Mouse (Mus musculus): Measurements from ENCODE around the gene Kcnmb3. TPM values are rescaled to one million over a fixed set of nuclear protein-coding genes. Genes with fewer than 3 reads are reported as not detected.
"Not testable (repeated sequence)": the region's sequence is repeated elsewhere in the genome, so short reads cannot be mapped to it uniquely, and the experiment has no call there.

Gene Kcnmb3
- polyA plus RNA-seq, 1 experiment from 2014 or later, result 0.16 TPM

- no peak for ATAC-seq
- H3K9me3 ChIP-seq (ENCODE audit: control insufficient read depth, low read length), result no peaks in the 10 kb centered on the region
- H3K27ac ChIP-seq (ENCODE audit: low read length), result no peak overlapping the region
- H3K27me3 ChIP-seq (replicated peaks; ENCODE audit: control insufficient read depth, insufficient read depth, low read length), result no peaks in the 10 kb centered on the region
- H3K4me1 ChIP-seq (replicated peaks; ENCODE audit: control insufficient read depth, insufficient read depth, low read length), result no peaks in the 10 kb centered on the region
- H3K4me2 ChIP-seq (ENCODE audit: low read length), result no peak overlapping the region
- no peak overlapping the region for H3K9ac ChIP-seq (replicated peaks; ENCODE audit: low read depth, low read length)
- no peak overlapping the region for H3K4me3 ChIP-seq (replicated peaks; ENCODE audit: low read length)
- peaks cover 43% of the 10 kb centered on the region for H3K36me3 ChIP-seq (ENCODE audit: control insufficient read depth, insufficient read depth)
Measured at GRCm38 (mm10) chr3:32441710-32442109, 50.3 kb downstream of the Kcnmb3 start.

DNA sequence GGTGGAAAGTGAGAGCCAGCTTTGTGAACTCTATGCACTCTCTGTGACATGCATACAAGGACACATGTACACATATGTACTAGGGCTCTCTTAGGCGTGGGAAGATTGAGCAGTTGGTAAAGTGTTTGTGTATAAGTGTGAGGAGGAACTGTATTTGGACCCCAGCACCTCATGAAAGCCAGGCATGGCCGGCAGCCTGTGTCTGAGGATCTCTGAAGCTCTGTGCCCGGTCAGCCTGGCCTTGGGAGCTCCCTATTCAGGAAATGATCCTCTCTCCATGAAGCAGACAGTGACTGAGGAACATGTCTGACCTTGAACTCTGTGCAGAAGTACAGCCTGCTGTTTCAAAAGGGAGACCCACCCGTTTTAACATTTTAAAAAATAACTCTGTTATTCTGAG lies 53.3 kb downstream of the Kcnmb3 start:
- 89% methylated on average over 4 of the region's 4 CpGs for WGBS
- Histone ChIP-seq H3K4me2 (ENCODE audit: low read length) (no peak overlapping the region), H3K9me3 (ENCODE audit: control insufficient read depth, low read length) (no peaks in the 10 kb centered on the region), H3K36me3 (ENCODE audit: control insufficient read depth, insufficient read depth) (peaks cover 36% of the 10 kb centered on the region), H3K9ac (replicated peaks; ENCODE audit: low read depth, low read length) (no peak overlapping the region), H3K4me3 (replicated peaks; ENCODE audit: low read length) (no peak overlapping the region), H3K27me3 (replicated peaks; ENCODE audit: control insufficient read depth, insufficient read depth, low read length) (no peaks in the 10 kb centered on the region), H3K27ac (ENCODE audit: low read length) (no peak overlapping the region), H3K4me1 (replicated peaks; ENCODE audit: control insufficient read depth, insufficient read depth, low read length) (no peaks in the 10 kb centered on the region)
- ATAC-seq, result no peak

DNA sequence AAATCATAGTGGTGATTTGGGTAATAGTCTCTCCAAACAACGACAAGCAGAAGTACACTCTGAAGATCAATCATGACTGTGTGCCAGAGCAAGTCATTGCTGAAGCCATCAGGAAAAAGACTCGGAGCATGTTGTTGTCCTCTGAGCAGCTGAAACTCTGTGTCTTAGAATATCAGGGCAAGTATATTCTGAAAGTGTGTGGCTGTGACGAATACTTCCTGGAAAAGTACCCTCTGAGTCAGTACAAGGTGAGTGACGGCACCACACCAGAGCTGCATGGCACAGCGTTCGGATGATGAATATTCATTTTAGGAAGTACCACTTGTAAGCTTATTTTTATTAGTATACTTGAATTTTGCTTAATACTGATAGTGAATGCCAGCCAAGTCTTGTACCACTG lies 54.2 kb downstream of the Kcnmb3 start:
- no peaks in the 10 kb centered on the region for H3K4me1 ChIP-seq (replicated peaks; ENCODE audit: control insufficient read depth, insufficient read depth, low read length)
- no peak overlapping the region for H3K27ac ChIP-seq (ENCODE audit: low read length)
- H3K9ac ChIP-seq (replicated peaks; ENCODE audit: low read depth, low read length), result no peak overlapping the region
- no peak overlapping the region for H3K4me3 ChIP-seq (replicated peaks; ENCODE audit: low read length)
- H3K27me3 ChIP-seq (replicated peaks; ENCODE audit: control insufficient read depth, insufficient read depth, low read length), result no peaks in the 10 kb centered on the region
- WGBS, result 94% methylated on average over 6 of the region's 6 CpGs
- H3K36me3 ChIP-seq (ENCODE audit: control insufficient read depth, insufficient read depth), result peaks cover 35% of the 10 kb centered on the region
- no peak for ATAC-seq
- H3K9me3 ChIP-seq (ENCODE audit: control insufficient read depth, low read length), result no peaks in the 10 kb centered on the region
- no peak overlapping the region for H3K4me2 ChIP-seq (ENCODE audit: low read length)

DNA sequence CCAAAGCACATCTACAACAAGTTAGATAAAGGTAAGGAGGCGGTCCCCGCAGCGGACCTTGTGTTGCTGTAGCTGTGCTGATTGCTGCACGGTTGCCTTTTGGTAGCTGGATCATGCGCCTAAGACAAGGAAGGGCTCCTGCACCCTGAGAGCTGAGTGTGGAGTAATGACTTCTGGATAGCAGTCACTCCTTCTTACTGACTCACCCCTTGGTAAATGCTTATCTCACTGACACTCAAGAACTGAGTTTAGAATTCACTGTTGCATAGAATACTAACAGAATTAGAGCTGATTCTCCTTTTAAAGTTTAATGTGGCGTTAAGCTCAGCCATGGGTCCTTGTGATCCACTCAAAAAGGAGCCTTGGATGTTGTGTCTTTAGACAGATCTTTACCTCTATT lies 54.7 kb downstream of the Kcnmb3 start:
- no peaks in the 10 kb centered on the region for H3K27me3 ChIP-seq (replicated peaks; ENCODE audit: control insufficient read depth, insufficient read depth, low read length)
- no peak overlapping the region for H3K4me2 ChIP-seq (ENCODE audit: low read length)
- no peak overlapping the region for H3K27ac ChIP-seq (ENCODE audit: low read length)
- peaks cover 33% of the 10 kb centered on the region for H3K36me3 ChIP-seq (ENCODE audit: control insufficient read depth, insufficient read depth)
- no peak for ATAC-seq
- no peaks in the 10 kb centered on the region for H3K4me1 ChIP-seq (replicated peaks; ENCODE audit: control insufficient read depth, insufficient read depth, low read length)
- no peak overlapping the region for H3K4me3 ChIP-seq (replicated peaks; ENCODE audit: low read length)
- no peak overlapping the region for H3K9ac ChIP-seq (replicated peaks; ENCODE audit: low read depth, low read length)
- 94% methylated on average over 6 of the region's 6 CpGs for WGBS
- H3K9me3 ChIP-seq (ENCODE audit: control insufficient read depth, low read length), result no peaks in the 10 kb centered on the region

- Histone ChIP-seq H3K27ac (ENCODE audit: low read length) (no peak overlapping the region), H3K9ac (replicated peaks; ENCODE audit: low read depth, low read length) (no peak overlapping the region), H3K4me1 (replicated peaks; ENCODE audit: control insufficient read depth, insufficient read depth, low read length) (no peaks in the 10 kb centered on the region), H3K9me3 (ENCODE audit: control insufficient read depth, low read length) (no peaks in the 10 kb centered on the region), H3K27me3 (replicated peaks; ENCODE audit: control insufficient read depth, insufficient read depth, low read length) (no peaks in the 10 kb centered on the region), H3K4me3 (replicated peaks; ENCODE audit: low read length) (no peak overlapping the region), H3K4me2 (ENCODE audit: low read length) (no peak overlapping the region), H3K36me3 (ENCODE audit: control insufficient read depth, insufficient read depth) (peaks cover 26% of the 10 kb centered on the region)
- ATAC-seq, result no peak
- WGBS, result 92% methylated on average over 11 of the region's 11 CpGs
Measured at GRCm38 (mm10) chr3:32436101-32436500, 55.9 kb downstream of the Kcnmb3 start.

DNA sequence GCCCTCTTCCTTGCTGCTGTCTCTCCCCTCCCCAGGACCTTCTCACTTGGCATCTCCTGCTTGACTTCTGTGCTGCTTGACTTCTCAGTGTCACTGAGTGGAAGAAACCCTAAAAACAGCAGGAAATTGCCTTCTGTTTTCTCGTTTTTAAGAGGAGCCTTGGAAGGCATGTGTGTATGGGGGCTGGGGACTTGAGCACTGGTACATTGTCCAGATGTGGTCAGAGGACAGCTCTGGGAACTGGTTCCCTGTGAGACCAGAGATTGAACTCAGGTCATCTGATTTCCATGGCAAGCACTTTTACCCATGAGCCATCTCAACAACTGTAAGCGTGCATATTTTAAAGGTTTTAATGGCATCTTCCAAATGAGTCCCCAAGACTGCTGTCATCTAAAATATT lies 58.0 kb downstream of the Kcnmb3 start:
- Histone ChIP-seq H3K36me3 (ENCODE audit: control insufficient read depth, insufficient read depth) (peaks cover 15% of the 10 kb centered on the region), H3K27me3 (replicated peaks; ENCODE audit: control insufficient read depth, insufficient read depth, low read length) (no peaks in the 10 kb centered on the region), H3K9me3 (ENCODE audit: control insufficient read depth, low read length) (no peaks in the 10 kb centered on the region), H3K27ac (ENCODE audit: low read length) (no peak overlapping the region), H3K4me3 (replicated peaks; ENCODE audit: low read length) (no peak overlapping the region), H3K9ac (replicated peaks; ENCODE audit: low read depth, low read length) (no peak overlapping the region), H3K4me1 (replicated peaks; ENCODE audit: control insufficient read depth, insufficient read depth, low read length) (no peaks in the 10 kb centered on the region), H3K4me2 (ENCODE audit: low read length) (no peak overlapping the region)
- ATAC-seq, result no peak
- WGBS, result 85% methylated on average over 2 of the region's 2 CpGs

- Histone ChIP-seq H3K9me3 (ENCODE audit: control insufficient read depth, low read length) (no peaks in the 10 kb centered on the region), H3K27ac (ENCODE audit: low read length) (no peak overlapping the region), H3K27me3 (replicated peaks; ENCODE audit: control insufficient read depth, insufficient read depth, low read length) (no peaks in the 10 kb centered on the region), H3K36me3 (ENCODE audit: control insufficient read depth, insufficient read depth) (no peaks in the 10 kb centered on the region), H3K4me3 (replicated peaks; ENCODE audit: low read length) (no peak overlapping the region), H3K4me1 (replicated peaks; ENCODE audit: control insufficient read depth, insufficient read depth, low read length) (no peaks in the 10 kb centered on the region), H3K4me2 (ENCODE audit: low read length) (no peak overlapping the region), H3K9ac (replicated peaks; ENCODE audit: low read depth, low read length) (no peak overlapping the region)
- no peak; the same call in 1 of the 2 replicates for ATAC-seq
- 40% methylated on average over 2 of the region's 2 CpGs for WGBS
Measured at GRCm38 (mm10) chr3:32430394-32430793, 61.6 kb downstream of the Kcnmb3 start.

DNA sequence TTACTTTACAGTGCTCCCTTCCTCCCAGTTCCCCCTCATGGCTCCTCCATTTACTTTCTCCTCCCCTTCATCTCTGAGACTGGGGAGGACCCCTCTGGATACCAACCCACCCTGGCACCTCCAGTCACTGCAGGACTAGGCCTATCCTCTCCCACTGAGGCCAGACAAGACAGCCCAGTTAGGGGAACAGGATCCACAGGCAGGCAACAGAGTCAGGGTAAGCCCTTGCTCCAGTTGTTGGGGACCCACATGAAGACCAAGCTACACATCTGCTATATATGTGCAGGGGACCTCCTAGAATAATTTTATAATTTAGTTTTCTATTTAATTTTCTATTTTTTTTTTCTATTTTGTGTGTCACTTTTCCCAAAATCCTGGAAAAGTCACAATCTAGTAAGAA lies 62.7 kb downstream of the Kcnmb3 start:
- not testable (repeated sequence) for H3K9me3 ChIP-seq (ENCODE audit: control insufficient read depth, low read length); H3K4me2 ChIP-seq (ENCODE audit: low read length); ATAC-seq; H3K36me3 ChIP-seq (ENCODE audit: control insufficient read depth, insufficient read depth); H3K27me3 ChIP-seq (replicated peaks; ENCODE audit: control insufficient read depth, insufficient read depth, low read length); H3K4me1 ChIP-seq (replicated peaks; ENCODE audit: control insufficient read depth, insufficient read depth, low read length); H3K9ac ChIP-seq (replicated peaks; ENCODE audit: low read depth, low read length); H3K27ac ChIP-seq (ENCODE audit: low read length); H3K4me3 ChIP-seq (replicated peaks; ENCODE audit: low read length)

- Histone ChIP-seq H3K9me3 (ENCODE audit: control insufficient read depth, low read length) (no peaks in the 10 kb centered on the region), H3K27ac (ENCODE audit: low read length) (no peak overlapping the region), H3K27me3 (replicated peaks; ENCODE audit: control insufficient read depth, insufficient read depth, low read length) (no peaks in the 10 kb centered on the region), H3K4me3 (replicated peaks; ENCODE audit: low read length) (no peak overlapping the region), H3K9ac (replicated peaks; ENCODE audit: low read depth, low read length) (no peak overlapping the region), H3K4me2 (ENCODE audit: low read length) (no peak overlapping the region), H3K36me3 (ENCODE audit: control insufficient read depth, insufficient read depth) (peaks cover 2% of the 10 kb centered on the region; the same call in 1 of the 2 replicates), H3K4me1 (replicated peaks; ENCODE audit: control insufficient read depth, insufficient read depth, low read length) (no peaks in the 10 kb centered on the region)
- no peak for ATAC-seq
- 76% methylated on average over 4 of the region's 4 CpGs for WGBS
Measured at GRCm38 (mm10) chr3:32428921-32429320, 63.1 kb downstream of the Kcnmb3 start.

- Histone ChIP-seq H3K4me2 (ENCODE audit: low read length) (no peak overlapping the region), H3K9me3 (ENCODE audit: control insufficient read depth, low read length) (no peaks in the 10 kb centered on the region), H3K36me3 (ENCODE audit: control insufficient read depth, insufficient read depth) (peaks cover 3% of the 10 kb centered on the region; the same call in 1 of the 2 replicates), H3K27me3 (replicated peaks; ENCODE audit: control insufficient read depth, insufficient read depth, low read length) (no peaks in the 10 kb centered on the region), H3K4me1 (replicated peaks; ENCODE audit: control insufficient read depth, insufficient read depth, low read length) (no peaks in the 10 kb centered on the region), H3K4me3 (replicated peaks; ENCODE audit: low read length) (no peak overlapping the region), H3K9ac (replicated peaks; ENCODE audit: low read depth, low read length) (no peak overlapping the region), H3K27ac (ENCODE audit: low read length) (no peak overlapping the region)
- no peak for ATAC-seq
- 91% methylated on average over 3 of the region's 3 CpGs for WGBS
Measured at GRCm38 (mm10) chr3:32428361-32428760, 63.7 kb downstream of the Kcnmb3 start.
